Mouse (Mus musculus) T-helper 2 cell (primary cell): Measurements from ENCODE around the gene Gm20388.

Experiments
- in situ Hi-C: fragments of 300-600 bp; cut with MboI, MseI; formaldehyde crosslinking; loops from one replicate; pipeline ENCODE4 v1.15.1; 2025; ENCODE audit warnings: high pct_unique_total_duplicates

Gm20388 gene

DNA sequence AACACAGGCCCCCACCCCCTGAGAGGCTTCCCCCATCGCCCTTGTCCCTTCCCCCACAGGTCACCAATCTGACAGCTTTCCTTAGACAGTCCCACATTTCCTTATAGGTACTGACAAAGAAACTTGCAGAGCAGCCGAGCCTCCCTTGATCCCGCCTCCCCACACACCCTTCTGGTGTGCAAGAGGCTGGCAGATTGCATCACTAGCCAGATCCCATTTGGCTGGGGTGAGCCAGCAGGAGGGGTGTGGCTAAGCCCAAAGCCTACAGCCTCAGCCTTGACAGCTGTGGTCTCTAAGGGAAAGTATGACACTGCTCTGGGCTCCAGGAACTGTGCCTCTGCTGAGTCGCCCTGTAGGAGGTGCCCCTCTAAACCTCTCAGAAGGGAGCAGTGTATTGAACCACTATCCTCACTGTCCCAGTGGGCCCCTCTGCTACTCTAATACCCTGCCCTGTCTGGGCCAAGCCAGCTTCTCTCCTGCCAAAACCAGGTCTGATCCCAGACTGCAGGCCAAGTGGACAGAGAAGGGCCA, 1987.8 kb downstream of the Gm20388 start:
- in situ Hi-C loops = no loop called here

DNA sequence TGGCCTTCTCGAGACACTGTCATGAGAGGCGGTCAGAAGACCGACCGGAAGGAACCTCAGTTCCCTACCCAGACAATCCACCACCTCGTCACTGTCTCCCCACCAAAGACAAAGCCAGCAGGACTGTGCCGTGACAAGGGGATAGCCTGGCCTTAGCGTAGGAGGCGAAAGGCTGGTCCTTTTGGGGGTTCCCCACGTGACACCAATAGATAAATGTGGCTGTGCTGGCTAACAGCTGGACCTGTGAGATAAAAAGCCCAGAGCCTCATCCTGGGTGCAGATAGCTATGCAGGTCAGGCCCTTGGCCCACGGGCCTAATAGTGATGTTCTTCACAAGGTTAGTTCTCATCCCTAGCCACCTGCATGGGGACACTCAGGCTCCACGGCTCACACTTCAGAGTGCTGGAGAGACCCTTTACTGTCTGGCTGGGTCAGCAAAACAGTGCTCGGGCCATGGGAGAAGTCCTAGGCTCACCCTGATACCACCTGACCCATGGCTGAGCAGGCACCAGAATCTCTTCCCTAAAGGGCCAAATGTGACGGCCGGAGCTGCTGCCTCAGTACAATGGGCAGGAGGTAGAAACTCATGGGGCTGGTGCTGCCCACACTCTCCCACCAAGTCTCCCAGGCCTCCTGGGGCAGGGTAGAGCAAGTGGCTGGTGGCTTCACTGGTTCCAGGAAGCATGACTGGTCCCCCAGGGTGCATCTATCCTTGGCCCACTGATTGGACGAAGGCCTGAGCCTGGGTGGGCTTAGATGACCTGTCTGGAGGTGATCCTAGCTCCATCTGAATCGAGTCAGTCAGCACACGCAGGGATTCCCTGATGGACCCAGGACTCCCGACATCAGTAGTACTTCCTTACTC, 1988.8 kb downstream of the Gm20388 start:
- in situ Hi-C loops = loop anchor here (5.0 kb wide), 1 partner anchor 47 kb away; no protein-coding TSS in a partner anchor

DNA sequence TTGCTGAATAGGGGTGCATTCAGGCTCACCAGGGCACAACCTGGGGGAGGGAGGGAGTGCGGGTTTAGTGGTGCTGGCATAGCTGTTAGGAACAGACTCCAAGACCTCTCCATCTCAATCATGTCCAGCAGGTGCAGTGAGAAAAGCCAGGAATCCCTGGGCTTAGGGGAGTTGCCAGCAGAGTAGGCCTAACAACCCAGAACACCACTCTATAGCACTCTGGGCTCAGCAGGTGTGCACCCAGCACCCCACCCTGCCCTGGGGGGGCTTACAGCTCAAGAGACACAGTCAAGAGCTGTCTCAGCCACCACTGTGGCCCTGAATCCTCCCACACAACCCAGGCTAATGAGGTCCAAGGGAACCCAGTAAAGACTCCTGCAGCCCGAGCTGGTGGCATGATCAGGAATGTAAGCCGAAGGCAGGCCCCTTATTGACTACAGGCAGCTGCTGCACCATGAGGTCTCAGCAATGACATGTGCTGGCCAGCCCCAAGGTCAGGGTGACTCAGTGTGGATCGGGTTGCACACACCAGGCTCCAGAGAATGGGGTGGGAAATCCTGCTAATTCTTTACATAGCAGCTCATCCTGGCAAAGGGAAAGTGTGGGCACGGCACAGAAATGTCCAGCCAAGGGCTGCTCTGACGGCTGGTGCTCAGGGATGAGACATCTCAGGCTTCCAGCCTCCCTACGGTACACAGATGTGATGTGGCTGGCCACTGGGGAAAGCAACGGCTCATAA, 1991.0 kb downstream of the Gm20388 start:
- in situ Hi-C loops = loop anchor here (5.0 kb wide), 1 partner anchor 49 kb away; no protein-coding TSS in a partner anchor

- in situ Hi-C loops = loop anchor here (5.0 kb wide), 1 partner anchor 52 kb away; no protein-coding TSS in a partner anchor
These were observed 1993.3 kb downstream of the Gm20388 start for GRCm38 (mm10) chr8:121903977-121904376.

- in situ Hi-C loops = loop anchor here (5.0 kb wide), 1 partner anchor 53 kb away; no protein-coding TSS in a partner anchor
These were observed 1994.4 kb downstream of the Gm20388 start for GRCm38 (mm10) chr8:121904999-121905398.

GRCm38 (mm10) chr8:121905420-121905819, 1994.8 kb downstream of the Gm20388 start:
- in situ Hi-C loops = no loop called here

GRCm38 (mm10) chr8:121905864-121906263, 1995.2 kb downstream of the Gm20388 start:
- in situ Hi-C loops = no loop called here

DNA sequence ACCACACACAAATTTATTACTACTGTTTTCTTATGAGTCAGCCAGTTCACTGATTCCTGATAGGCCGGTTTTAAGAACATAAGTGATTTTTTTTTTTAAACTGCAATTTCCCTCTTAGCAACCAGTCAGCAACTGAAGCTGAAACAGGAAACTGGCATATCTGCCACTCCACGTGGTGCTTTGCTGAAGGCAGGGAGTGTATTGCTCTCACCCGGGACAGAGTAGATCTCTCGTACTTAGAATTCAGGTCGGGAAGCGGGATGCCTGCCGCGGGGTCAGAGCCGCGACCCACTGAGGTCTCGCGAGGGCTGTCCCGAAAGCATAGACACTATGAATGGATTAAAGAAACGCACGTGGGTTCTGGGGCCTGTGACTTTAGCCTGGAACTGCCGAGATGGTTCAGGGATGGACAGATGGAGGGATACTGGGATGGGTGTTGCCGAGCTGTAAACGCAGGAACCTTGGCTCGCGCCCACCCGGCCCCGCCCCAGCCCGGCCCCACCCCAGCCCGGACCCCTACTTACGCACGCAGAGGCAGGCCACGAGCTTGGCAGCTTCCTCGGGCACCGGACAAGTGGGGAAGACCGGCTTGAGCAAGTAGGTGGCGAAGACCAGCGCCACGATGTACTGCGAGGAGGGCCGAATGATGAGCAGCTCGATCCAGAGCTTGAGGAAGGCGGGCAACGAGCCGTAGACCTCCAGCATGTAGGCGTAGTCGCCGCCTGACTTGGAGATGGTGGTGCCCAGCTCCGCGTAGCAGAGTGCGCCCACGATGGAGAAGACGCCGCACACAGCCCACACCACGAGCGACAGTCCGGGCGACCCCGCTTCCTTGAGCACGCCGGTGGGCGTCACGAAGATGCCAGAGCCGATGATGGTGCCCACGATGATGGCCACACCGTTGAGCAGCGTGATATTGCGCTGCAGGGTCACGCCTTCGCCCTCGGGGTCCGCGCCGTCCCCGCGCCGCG, 1996.2 kb downstream of the Gm20388 start:
- in situ Hi-C loops = no loop called here

GRCm38 (mm10) chr8:121907587-121908248, 1997.1 kb downstream of the Gm20388 start, which contains the start of gene Slc7a5:
Gene Slc7a5 (minus strand): TSS chr8:121907694.
- in situ Hi-C loops = no loop called here

- in situ Hi-C loops = no loop called here
These were observed 1997.9 kb downstream of the Gm20388 start for GRCm38 (mm10) chr8:121908378-121909147.

GRCm38 (mm10) chr8:121909148-121909541, 1998.5 kb downstream of the Gm20388 start:
- in situ Hi-C loops = no loop called here

GRCm38 (mm10) chr8:121909663-121910062, 1999.0 kb downstream of the Gm20388 start:
- in situ Hi-C loops = no loop called here

- in situ Hi-C loops = no loop called here
These were observed 2000.8 kb downstream of the Gm20388 start for GRCm38 (mm10) chr8:121911400-121911799.

- in situ Hi-C loops = no loop called here
These were observed 2001.3 kb downstream of the Gm20388 start for GRCm38 (mm10) chr8:121911987-121912386.

DNA sequence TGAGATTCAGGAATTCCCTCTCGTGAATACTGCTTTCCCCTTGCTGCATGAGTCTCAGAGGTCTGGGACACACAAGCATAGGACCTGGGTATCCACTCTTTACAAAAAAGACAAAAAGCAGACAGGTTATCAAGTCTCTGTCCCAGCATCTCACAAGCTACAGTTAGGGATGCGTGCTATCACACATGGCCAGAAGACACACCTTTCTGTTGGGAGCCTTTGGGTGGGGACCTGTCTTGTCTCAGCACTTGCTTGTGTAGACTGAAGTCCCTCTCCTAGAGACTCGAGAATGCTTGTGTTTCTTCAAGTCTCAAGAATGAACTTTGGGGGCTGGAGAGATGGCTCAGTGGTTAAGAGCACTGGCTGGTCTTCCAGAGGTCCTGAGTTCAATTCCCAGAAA, 2002.2 kb downstream of the Gm20388 start:
- in situ Hi-C loops = no loop called here

- in situ Hi-C loops = no loop called here
These were observed 2002.7 kb downstream of the Gm20388 start for GRCm38 (mm10) chr8:121913378-121913777.

GRCm38 (mm10) chr8:121919158-121919557, 2008.5 kb downstream of the Gm20388 start:
- in situ Hi-C loops = no loop called here

GRCm38 (mm10) chr8:121919731-121920130, 2009.1 kb downstream of the Gm20388 start:
- in situ Hi-C loops = loop anchor here (10.0 kb wide), 1 partner anchor 165 kb away; no protein-coding TSS in a partner anchor

DNA sequence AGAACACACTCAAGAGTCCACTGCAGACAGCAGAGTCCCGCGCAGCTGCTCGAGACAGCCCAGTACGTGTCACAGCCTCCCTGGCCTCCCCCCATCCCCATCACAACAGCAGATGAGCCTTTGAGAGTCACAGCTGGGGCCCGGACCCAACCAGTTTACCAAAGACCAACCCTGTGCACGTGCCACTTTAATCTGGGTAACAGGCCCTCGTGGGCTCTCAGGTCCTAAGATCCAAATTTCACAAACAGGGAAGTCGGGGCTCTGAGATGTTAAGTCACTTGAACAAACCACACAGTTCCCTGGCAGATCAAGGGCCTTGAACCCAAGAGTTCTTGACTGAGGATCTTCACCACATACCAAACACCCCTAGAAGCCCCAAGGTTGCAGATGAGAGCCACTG, 2010.9 kb downstream of the Gm20388 start:
- in situ Hi-C loops = loop anchor here (10.0 kb wide), 1 partner anchor 167 kb away; no protein-coding TSS in a partner anchor
